ENCODE assay signal across 11 mouse cellular contexts in the genomic region with DNA sequence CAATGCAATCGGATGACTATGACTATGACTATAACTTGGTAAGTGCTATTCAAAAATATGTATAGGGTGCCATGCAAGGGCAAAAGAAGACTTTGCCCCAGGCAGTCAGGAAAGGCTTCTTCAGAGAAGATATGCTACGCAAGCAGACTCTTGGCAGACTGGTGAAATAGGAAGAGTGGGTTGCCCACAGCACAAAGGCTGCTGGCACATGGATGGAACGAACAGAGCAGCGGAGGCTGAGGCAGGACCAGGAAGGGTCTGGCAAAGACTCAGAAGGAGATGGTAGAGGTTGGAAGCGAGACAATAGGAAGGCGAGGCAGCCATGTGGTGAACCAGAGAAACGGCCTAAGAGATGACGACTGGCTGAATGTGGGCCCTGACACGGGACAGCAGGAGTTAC.
"Had no signal": no experiment of that assay in that cellular context is flagged by ENCODE, and none has a peak within 500 bp of the region (broad histone marks: within the 10 kb centered on the region; RNA-seq: fewer than 3 reads in every experiment).

No protein-coding gene starts in this region.

- DNase-seq: retina, postnatal 1 day; right cerebral cortex, postnatal 14 days; right cerebral cortex, postnatal 25 days; right cerebral cortex, postnatal 4 days; spleen, adult 18-20 months; thymus, adult 18-20 months; thymus, adult 2 months; thymus, postnatal 14 days; thymus, postnatal 25 days; thymus, postnatal 36 days; thymus, postnatal 4 days had no signal
